Mouse (Mus musculus): ENCODE measurements around the gene Rexo2. TPM values are rescaled to one million over a fixed set of nuclear protein-coding genes. Genes with fewer than 3 reads are reported as not detected.

The Rexo2 gene
- total RNA-seq (2023), result 10 to 100 TPM; 30.7 to 33.9 TPM

GRCm38 (mm10) chr9:48480411-48481213 lies at the start of gene Rexo2:
Gene Rexo2, minus strand, starts transcription at chr9:48480623.

DNA sequence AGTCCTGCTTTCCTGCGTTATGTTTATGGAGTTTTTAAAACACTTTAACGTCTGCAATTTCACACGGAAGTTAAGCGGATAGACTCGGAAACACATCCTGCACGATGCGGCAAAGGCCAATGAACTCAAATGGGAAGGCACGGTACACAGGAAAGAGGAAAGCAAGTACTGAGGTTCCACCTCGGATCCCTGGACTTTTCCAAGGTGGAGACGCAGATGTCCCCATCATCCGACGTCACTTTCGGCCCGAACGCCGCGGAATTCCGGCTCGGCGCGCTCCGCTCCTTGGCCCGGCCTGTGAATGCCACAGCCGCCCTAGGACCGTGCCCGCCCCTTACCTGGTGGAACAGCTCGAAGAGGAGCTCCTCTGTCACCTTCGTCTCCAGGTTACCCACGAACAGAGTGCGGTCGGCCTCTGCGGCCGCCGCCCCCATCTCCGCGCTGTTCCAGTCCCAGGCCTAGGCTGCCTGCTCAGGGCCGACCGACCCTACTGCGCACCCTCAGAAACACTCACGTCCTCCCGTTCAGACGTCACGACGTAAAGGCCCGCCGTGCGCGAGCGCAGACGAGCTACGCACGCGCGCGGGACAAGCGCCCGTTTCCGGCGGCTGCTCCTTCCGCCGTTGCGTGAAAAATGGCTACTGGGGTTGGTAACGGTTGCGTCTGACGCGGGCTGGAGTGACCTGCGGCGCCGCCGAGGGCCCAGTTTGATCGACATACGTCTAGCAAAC lies 14.6 kb upstream of the Rexo2 start, which contains the start of the genes Rbm7 and Gm5617:
Rbm7 (minus strand) TSS at position 483 of the 731 bp plus-strand sequence.
Gm5617 (plus strand) TSS at position 626 of the 731 bp plus-strand sequence.

Other genes starting within 250 kb of the Rexo2 start
- gene Nxpe2, start 127.2 kb downstream of the Rexo2 start, total RNA-seq (2023), result 10 to 100 TPM in 1 of 2 experiments, 1 to 10 TPM in 1; 5.0 to 15.2 TPM
- gene Rbm7, start 14.7 kb upstream of the Rexo2 start, total RNA-seq (2023), result 100 to 1,000 TPM in 1 of 2 experiments, 10 to 100 TPM in 1; 81.1 to 105 TPM
- gene Gm5617, start 14.8 kb upstream of the Rexo2 start, total RNA-seq (2023), result 10 to 100 TPM; 17.9 to 19.5 TPM
- under 1 TPM in 1 of 2 experiments, not detected in 1; 0.86 TPM for gene Nnmt, start 124.5 kb upstream of the Rexo2 start, total RNA-seq (2023)

Data from neutrophil, adult 59 days (primary cell).